Mouse (Mus musculus) kidney, postnatal 0 days (tissue): ENCODE data around the gene Cylc1. TPM values are rescaled to one million over a fixed set of nuclear protein-coding genes. Genes with fewer than 3 reads are reported as not detected.

ENCODE experiments used
- ATAC-seq: fragments of 200-750 bp; cut with Nextera tagmentation; replicated peaks from 2 replicates; pipeline ENCODE4 v1.8.0; 2017; ENCODE audit warnings: low read depth, moderate number of reproducible peaks, moderate TSS enrichment, moderate library complexity; ENCODE audit not compliant: low FRiP score
- DNase-seq: peaks from one replicate; pipeline ENCODE4 v3.0.0-alpha.2; 2016; ENCODE audit warnings: low spot score
- H3K27ac ChIP-seq: fragments of 300-500 bp; sonication (generic); 2 replicates; pipeline ENCODE4 v1.5.1; 2014; ENCODE audit warnings: mild to moderate bottlenecking
- H3K27me3 ChIP-seq: fragments of 300-500 bp; sonication (generic); 2 replicates; pipeline ENCODE4 v1.6.1; 2014; ENCODE audit warnings: low read length, mixed read lengths; ENCODE audit not compliant: insufficient read depth
- H3K36me3 ChIP-seq: fragments of 300-500 bp; sonication (generic); 2 replicates; pipeline ENCODE4 v1.6.1; 2014; ENCODE audit warnings: low read length, mixed read lengths; ENCODE audit not compliant: insufficient read depth
- H3K4me1 ChIP-seq: fragments of 300-500 bp; sonication (generic); replicated peaks from 2 replicates; pipeline ENCODE4 v1.6.1; 2014; ENCODE audit warnings: antibody characterized with exemption, low read length, mixed read lengths; ENCODE audit not compliant: insufficient read depth
- H3K4me2 ChIP-seq: fragments of 300-500 bp; sonication (generic); 2 replicates; pipeline ENCODE4 v1.6.1; 2014; ENCODE audit warnings: mild to moderate bottlenecking, low read length, moderate library complexity, mixed read lengths
- H3K4me3 ChIP-seq: fragments of 300-500 bp; sonication (generic); replicated peaks from 2 replicates; pipeline ENCODE4 v1.5.1; 2014; ENCODE audit warnings: low read depth, low read length
- H3K9ac ChIP-seq: fragments of 300-500 bp; sonication (generic); 2 replicates; pipeline ENCODE4 v1.6.1; 2014; ENCODE audit warnings: low read depth, low read length
- H3K9me3 ChIP-seq: fragments of 300-500 bp; sonication (generic); replicated peaks from 2 replicates; pipeline ENCODE4 v1.6.1; 2016; ENCODE audit warnings: low read length, inconsistent platforms, mixed read lengths
- CTCF ChIP-seq: IDR thresholded peaks from 2 replicates; pipeline ENCODE4 v1.5.1; 2016; ENCODE audit warnings: antibody characterized with exemption, low read depth, mild to moderate bottlenecking, moderate library complexity
- WGBS: fragments of 180-500 bp; shearing (Covaris S2); extraction: QIAGEN DNeasy Blood & Tissue Kit; methylation state at CpG from one replicate; pipeline ENCODE4 v1.1.7; 2014; 5-methylcytosine and 5-hydroxymethylcytosine counted together
- polyA plus RNA-seq: library from polyadenylated mRNA; unstranded; fragments of >200 nt; fragmentation: Nextera tagmentation; extraction: Ambion mirVana; gene quantifications from 2 replicates; pipeline ENCODE4 v1.2.1, GENCODE M21; 2015

The Cylc1 gene
- polyA plus RNA-seq: not detected in 2 replicates

- Histone ChIP-seq H3K9me3 (no peaks in the 10 kb centered on the region), H3K4me1 (no peaks in the 10 kb centered on the region), H3K4me3 (no peak within 1 kb of the TSS), H3K9ac (no peak within 1 kb of the TSS), H3K4me2 (no peak within 1 kb of the TSS), H3K27me3 (no peaks in the 10 kb centered on the region), H3K36me3 (no peaks in the 10 kb centered on the region), H3K27ac (no peak within 1 kb of the TSS)
- ATAC-seq (no peak), DNase-seq (no peak)
- TF ChIP-seq CTCF: no peak
Measured at GRCm38 (mm10) chrX:111110118-111110517, at the start of gene Cylc1. Gene Cylc1 (plus strand): TSS chrX:111110418.

- Histone ChIP-seq H3K4me2 (no peak overlapping the region), H3K27me3 (no peaks in the 10 kb centered on the region), H3K4me1 (no peaks in the 10 kb centered on the region), H3K4me3 (no peak overlapping the region), H3K36me3 (no peaks in the 10 kb centered on the region), H3K9me3 (no peaks in the 10 kb centered on the region), H3K9ac (no peak overlapping the region), H3K27ac (no peak overlapping the region)
- ATAC-seq (no peak), DNase-seq (no peak)
- no peak for TF ChIP-seq CTCF
- 82% methylated on average over 8 of the region's 8 CpGs for WGBS
Measured at GRCm38 (mm10) chrX:111078680-111079079, 31.5 kb upstream of the Cylc1 start.

GRCm38 (mm10) chrX:111168040-111168439 is 57.8 kb downstream of the Cylc1 start, which contains the start of gene Gm10112:
Gene Gm10112 (plus strand): TSS chrX:111168340.
- H3K4me2 ChIP-seq: no peak within 1 kb of the TSS
- H3K27ac ChIP-seq: no peak within 1 kb of the TSS
- 85% methylated on average over 3 of the region's 3 CpGs for WGBS
- H3K9ac ChIP-seq: no peak within 1 kb of the TSS
- ATAC-seq: no peak
- H3K27me3 ChIP-seq: no peaks in the 10 kb centered on the region
- no peak for TF ChIP-seq CTCF
- DNase-seq: no peak
- H3K9me3 ChIP-seq: no peaks in the 10 kb centered on the region
- H3K4me3 ChIP-seq: no peak within 1 kb of the TSS
- H3K36me3 ChIP-seq: no peaks in the 10 kb centered on the region
- no peaks in the 10 kb centered on the region for H3K4me1 ChIP-seq

Other genes with a start within 250 kb of the Cylc1 start
- not detected in 2 replicates for gene Gm10112, start 57.9 kb downstream of the Cylc1 start, polyA plus RNA-seq